Mouse (Mus musculus) activated CD4-positive, CD25-positive, alpha-beta regulatory T cell, adult 9 weeks (primary cell): ENCODE results near the gene Nras. TPM values are rescaled to one million over a fixed set of nuclear protein-coding genes. Genes with fewer than 3 reads are reported as not detected.

Experiments
- polyA plus RNA-seq: library from polyadenylated mRNA; unstranded; fragments of 100-300 nt; shearing (Covaris generic); gene quantifications from one replicate; pipeline ENCODE4 v1.2.1, GENCODE M21; 2017

Nras gene
- polyA plus RNA-seq, result 64.9 TPM

GRCm38 (mm10) chr3:103058207-103059157 is at the start of gene Nras:
Gene Nras, plus strand, starts transcription at chr3:103058285.

DNA sequence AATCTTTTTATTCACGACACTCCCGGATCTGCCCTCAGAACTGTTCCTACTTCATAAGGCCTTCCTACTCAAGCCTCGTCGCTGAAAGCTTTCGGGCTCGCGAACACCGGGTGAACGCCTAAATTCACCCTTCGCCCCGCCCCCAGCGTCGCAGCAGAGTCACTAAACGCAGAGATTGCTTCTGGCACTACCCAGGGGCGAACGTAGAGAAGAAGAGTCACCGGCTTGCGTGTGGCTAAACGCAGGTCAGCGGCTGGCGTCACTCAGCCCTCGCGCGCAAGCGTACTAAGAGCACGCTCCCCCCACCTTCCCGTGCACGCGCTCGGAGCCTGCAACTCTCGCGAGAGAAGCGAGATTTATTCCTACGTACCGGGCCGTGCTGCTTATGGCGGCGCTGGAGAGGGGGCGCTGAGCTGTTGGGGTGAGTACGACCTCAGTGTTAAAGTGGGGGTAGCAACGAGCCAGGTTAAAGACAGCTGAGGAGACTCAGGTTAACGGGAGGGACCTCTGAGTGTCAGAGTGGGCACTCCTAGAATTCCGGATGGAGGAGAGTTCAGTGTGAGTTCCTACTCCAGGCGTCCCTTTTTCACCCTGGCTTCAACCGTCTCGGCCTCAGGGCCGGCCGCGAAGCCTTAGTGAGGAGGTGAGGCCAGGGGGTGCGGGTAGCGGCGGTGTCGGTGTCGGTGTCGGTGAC is 37.7 kb upstream of the Nras start, which contains the start of gene Csde1:
TSS of gene Csde1 (plus strand) at position 178 of the 694 bp plus-strand sequence.

GRCm38 (mm10) chr3:103073771-103074170 is 15.7 kb downstream of the Nras start, which contains the start of gene Ampd1:
Gene Ampd1, plus strand, starts transcription at chr3:103074014.

GRCm38 (mm10) chr3:103102454-103103390 is 44.6 kb downstream of the Nras start, which contains the start of gene Dennd2c:
Gene Dennd2c, plus strand, starts transcription at chr3:103102604.

Other genes starting within 250 kb of the Nras start
- not detected for gene Sycp1, start 122.2 kb upstream of the Nras start, polyA plus RNA-seq
- not detected for gene Nr1h5, start 94.2 kb upstream of the Nras start, polyA plus RNA-seq
- 47.9 TPM for gene Sike1, start 62.6 kb upstream of the Nras start, polyA plus RNA-seq
- gene Csde1, start 37.9 kb upstream of the Nras start, polyA plus RNA-seq, result 335 TPM
- 2.4 TPM for gene Ampd1, start 15.7 kb downstream of the Nras start, polyA plus RNA-seq
- gene Dennd2c, start 44.3 kb downstream of the Nras start, polyA plus RNA-seq, result 1.9 TPM
- 154 TPM for gene Bcas2, start 113.4 kb downstream of the Nras start, polyA plus RNA-seq
- gene Trim33, start 221.0 kb downstream of the Nras start, polyA plus RNA-seq, result 20.9 TPM